ENCODE assay signal across 8 mouse cellular contexts in the genomic region with DNA sequence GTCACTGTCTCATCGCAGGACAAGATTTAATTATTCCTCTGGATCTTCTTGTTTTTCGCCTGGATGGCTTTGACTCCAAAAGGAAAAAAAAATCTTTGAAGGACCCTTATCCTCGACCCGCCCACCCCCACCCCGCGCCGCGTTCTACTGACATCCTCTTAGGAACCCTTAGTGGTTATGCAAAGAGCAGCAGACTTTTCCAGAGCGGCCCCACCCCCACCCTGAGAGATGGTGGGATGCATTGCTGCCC. TPM values are rescaled to one million over a fixed set of nuclear protein-coding genes. Genes with fewer than 3 reads are reported as not detected.
A peak's percentile ranks its signal among the peaks of the same experiment; 100 is the strongest.
DNase-seq lines count a peak whose midpoint lies in the region; ATAC-seq and TF ChIP-seq lines count a peak whose summit lies in the region.

No protein-coding gene starts in this region.

- no peaks in the 10 kb centered on the region for H3K9me3 ChIP-seq in neural tube, embryonic 11.5 days (ENCODE audit: control insufficient read depth, low read length)
- no peaks in the 10 kb centered on the region for H3K9me3 ChIP-seq in heart, embryonic 10.5 days
- no peaks in the 10 kb centered on the region for H3K9me3 ChIP-seq in kidney, embryonic 14.5 days (ENCODE audit: control insufficient read depth, low read length)
- H3K9me3 ChIP-seq in lung, embryonic 14.5 days (ENCODE audit: low read depth, low read length), result no peaks in the 10 kb centered on the region

- H3K27me3 ChIP-seq in neural tube, embryonic 11.5 days (ENCODE audit: control insufficient read depth, insufficient read depth, low read length), result no peaks in the 10 kb centered on the region
- H3K27me3 ChIP-seq in cerebellum, adult 2 months (ENCODE audit: control insufficient read depth, insufficient read depth, low read length), result peaks cover 3% of the 10 kb centered on the region; the same call in 1 of the 2 replicates
- H3K27me3 ChIP-seq in heart, embryonic 10.5 days (ENCODE audit: insufficient read depth, poor library complexity, severe bottlenecking), result no peaks in the 10 kb centered on the region
- no peaks in the 10 kb centered on the region for H3K27me3 ChIP-seq in kidney, embryonic 14.5 days (ENCODE audit: control insufficient read depth, insufficient read depth, low read length)
- H3K27me3 ChIP-seq in lung, embryonic 14.5 days (ENCODE audit: insufficient read depth, low read length), result no peaks in the 10 kb centered on the region

- H3K4me3 ChIP-seq in neural tube, embryonic 11.5 days (ENCODE audit: low read depth, low read length), result peak overlapping the region; percentile 45
- peak overlapping the region; percentile 69 for H3K4me3 ChIP-seq in cerebellum, adult 2 months (replicated peaks; ENCODE audit: insufficient read depth, low read depth, low read length)
- peak overlapping the region; percentile 70 for H3K4me3 ChIP-seq in heart, embryonic 10.5 days
- H3K4me3 ChIP-seq in kidney, embryonic 14.5 days (ENCODE audit: low read length), result peak overlapping the region; percentile 44
- peak overlapping the region; percentile 76 for H3K4me3 ChIP-seq in lung, embryonic 14.5 days (ENCODE audit: low read depth, low read length)

- H3K36me3 ChIP-seq in neural tube, embryonic 11.5 days (ENCODE audit: control insufficient read depth, insufficient read depth, low read length), result no peaks in the 10 kb centered on the region
- H3K36me3 ChIP-seq in heart, embryonic 10.5 days, result no peaks in the 10 kb centered on the region
- H3K36me3 ChIP-seq in kidney, embryonic 14.5 days (ENCODE audit: control insufficient read depth, insufficient read depth, low read length), result no peaks in the 10 kb centered on the region
- no peaks in the 10 kb centered on the region for H3K36me3 ChIP-seq in lung, embryonic 14.5 days (ENCODE audit: insufficient read depth)

- 0% methylated on average over 9 of the region's 9 CpGs for WGBS in neural tube, embryonic 11.5 days
- 2% methylated on average over 9 of the region's 9 CpGs for WGBS in cerebellum, adult 2 months
- 2% methylated on average over 9 of the region's 9 CpGs for WGBS in heart, embryonic 10.5 days
- WGBS in kidney, embryonic 14.5 days, result 0% methylated on average over 9 of the region's 9 CpGs
- 0% methylated on average over 9 of the region's 9 CpGs for WGBS in lung, embryonic 14.5 days

- no peak for TF ChIP-seq CTCF in cerebellum, adult 2 months (IDR thresholded peaks at IDR 0.05; ENCODE audit: borderline replicate concordance, insufficient read depth, low read depth, low read length)
- TF ChIP-seq CTCF in lung, embryonic 14.5 days (IDR thresholded peaks at IDR 0.05; ENCODE audit: low read depth), result no peak

- H3K4me1 ChIP-seq in neural tube, embryonic 11.5 days (ENCODE audit: control insufficient read depth, insufficient read depth, low read length), result peaks cover 17% of the 10 kb centered on the region
- peaks cover 2% of the 10 kb centered on the region; the same call in 1 of the 2 replicates for H3K4me1 ChIP-seq in cerebellum, adult 2 months (ENCODE audit: control insufficient read depth, insufficient read depth, low read length)
- peaks cover 38% of the 10 kb centered on the region for H3K4me1 ChIP-seq in heart, embryonic 10.5 days
- peaks cover 30% of the 10 kb centered on the region for H3K4me1 ChIP-seq in kidney, embryonic 14.5 days (ENCODE audit: control insufficient read depth, insufficient read depth, low read length)
- H3K4me1 ChIP-seq in lung, embryonic 14.5 days (ENCODE audit: insufficient read depth), result peaks cover 12% of the 10 kb centered on the region; the same call in 1 of the 2 replicates

- ATAC-seq in neural tube, embryonic 11.5 days (ENCODE audit: insufficient read depth, low FRiP score, low TSS enrichment), result peak; percentile 36; the same call in 1 of the 2 replicates
- peak; percentile 37 for ATAC-seq in kidney, embryonic 14.5 days (ENCODE audit: low FRiP score, low TSS enrichment)
- ATAC-seq in lung, embryonic 14.5 days (ENCODE audit: insufficient read depth), result peak; percentile 45
- no peak for ATAC-seq in CD4-positive, CD25-positive, alpha-beta regulatory T cell, adult 4 months

- H3K27ac ChIP-seq in neural tube, embryonic 11.5 days (ENCODE audit: low read depth, low read length), result peak overlapping the region; percentile 85
- no peak overlapping the region; the same call in 1 of the 2 replicates for H3K27ac ChIP-seq in cerebellum, adult 2 months (ENCODE audit: insufficient read depth, low read length)
- H3K27ac ChIP-seq in heart, embryonic 10.5 days, result peak overlapping the region; percentile 98
- peak overlapping the region; percentile 98 for H3K27ac ChIP-seq in kidney, embryonic 14.5 days (ENCODE audit: low read depth, low read length)
- peak overlapping the region; percentile 99 for H3K27ac ChIP-seq in lung, embryonic 14.5 days (ENCODE audit: low read depth)

- peak overlapping the region; percentile 92 for H3K4me2 ChIP-seq in neural tube, embryonic 11.5 days (ENCODE audit: low read depth)
- peak overlapping the region; percentile 79 for H3K4me2 ChIP-seq in kidney, embryonic 14.5 days (replicated peaks; ENCODE audit: low read depth, low read length)
- peak overlapping the region; percentile 69 for H3K4me2 ChIP-seq in lung, embryonic 14.5 days

- peak; percentile 89 for DNase-seq in neural tube, embryonic 11.5 days (ENCODE audit: low spot score)
- DNase-seq in neural tube, embryonic 10.5 days (ENCODE audit: extremely low spot score, low spot score), result no peak
- DNase-seq in cerebellum, adult 2 months, result peak; percentile 32 to 36
- DNase-seq in heart, embryonic 10.5 days (ENCODE audit: low spot score), result no peak
- DNase-seq in lung, embryonic 14.5 days, result peak; percentile 81
- peak; percentile 80 for DNase-seq in retina, postnatal 1 day

- TF ChIP-seq POLR2A in cerebellum, adult 2 months (IDR thresholded peaks at IDR 0.05; ENCODE audit: borderline replicate concordance, insufficient read depth, low read length), result no peak

- peak overlapping the region; percentile 86 for H3K9ac ChIP-seq in neural tube, embryonic 11.5 days (ENCODE audit: low read length)
- peak overlapping the region; percentile 74 for H3K9ac ChIP-seq in kidney, embryonic 14.5 days (ENCODE audit: low read depth, low read length)
- H3K9ac ChIP-seq in lung, embryonic 14.5 days, result peak overlapping the region; percentile 75

RNA-seq across cellular contexts. Expression of gene Id2, which starts 2.3 kb away (rescaled TPM):
- polyA plus RNA-seq in neural tube, embryonic 11.5 days (2014; fragmentation: Nextera tagmentation; extraction: Ambion mirVana), result 311 and 361 TPM in 2 replicates
- polyA plus RNA-seq in cerebellum, adult 2 months (2012; rRNA removed), result 213 and 257 TPM in 2 replicates
- polyA plus RNA-seq in heart, embryonic 10.5 days (2016; fragmentation: Nextera tagmentation; extraction: Ambion mirVana), result 390 and 444 TPM in 2 replicates
- polyA plus RNA-seq in kidney, embryonic 14.5 days (2014; fragmentation: Nextera tagmentation; extraction: Ambion mirVana), result 577 and 698 TPM in 2 replicates
- polyA plus RNA-seq in lung, embryonic 14.5 days (2014; fragmentation: Nextera tagmentation; extraction: Ambion mirVana), result 470 and 497 TPM in 2 replicates
- polyA plus RNA-seq in CD4-positive, CD25-positive, alpha-beta regulatory T cell, adult 4 months (2017; shearing (Covaris generic)), result 100 to 1,000 TPM; 249 to 258 TPM

Comparison
In these comparisons a context has a peak if more than half of its experiments do, and no peak if none do; other contexts are left out.
1. DNase-seq: peak in neural tube, embryonic 11.5 days (single experiment), cerebellum, adult 2 months (2 of 2), lung, embryonic 14.5 days (single experiment) and retina, postnatal 1 day (single experiment); none in neural tube, embryonic 10.5 days (single experiment) and heart, embryonic 10.5 days (single experiment).
2. Peak in every context shown above with its lines, with median percentiles within 50 percentile points of each other: H3K4me2 ChIP-seq, H3K4me3 ChIP-seq and H3K9ac ChIP-seq.